Mouse (Mus musculus): ENCODE results near the gene Akain1.

- TF ChIP-seq CTCF (IDR thresholded peaks at IDR 0.05; ENCODE audit: borderline replicate concordance, extremely low read depth, insufficient read depth, insufficient read length) (no peak), POLR2A (IDR thresholded peaks at IDR 0.05; ENCODE audit: borderline replicate concordance, extremely low read depth, insufficient read depth, insufficient read length, poor library complexity, severe bottlenecking) (no peak)
These were observed 92.3 kb downstream of the Akain1 start for GRCm38 (mm10) chr17:69531472-69531871.
